Mouse (Mus musculus) left cerebral cortex, postnatal 25 days (tissue): ENCODE measurements around the gene Fam163a. TPM values are rescaled to one million over a fixed set of nuclear protein-coding genes. Genes with fewer than 3 reads are reported as not detected.
"Not testable (repeated sequence)": the region's sequence is repeated elsewhere in the genome, so short reads cannot be mapped to it uniquely, and the experiment has no call there.

Experiments
- DNase-seq, 2 experiments: peaks; one replicate each; pipeline ENCODE4 v3.0.0; 2022; ENCODE audit warnings: low spot score in 2 of 2, mixed read lengths in 1 of 2
- intact Hi-C: fragments of 180-260 bp; cut with DNase I; formaldehyde crosslinking; loops from one replicate; pipeline ENCODE4 v1.15.1; 2025
- total RNA-seq, 2 experiments: library from RNA; stranded (reverse); gene quantifications; 2 replicates each; pipeline ENCODE4 v1.2.3; 2021

The Fam163a gene
- total RNA-seq, 2 experiments from 2014 or later = 8.4 to 9.7 TPM

- intact Hi-C loops = loop anchor here (2.0 kb wide), 1 partner anchor 519 kb away; the partner anchor contains the start of gene Abl2
- DNase-seq = not testable (repeated sequence)
Measured at GRCm38 (mm10) chr1:156039989-156040388, 164.8 kb downstream of the Fam163a start.

- no peak for DNase-seq
- intact Hi-C loops = no loop called here
Measured at GRCm38 (mm10) chr1:156037144-156037583, 167.7 kb downstream of the Fam163a start.

- DNase-seq = peak; percentile 98 to 99
- intact Hi-C loops = loop anchor here (1.0 kb wide), 1 partner anchor 63 kb away; the partner anchor contains the start of gene Cep350
Measured at GRCm38 (mm10) chr1:156035930-156036737, 168.7 kb downstream of the Fam163a start, which contains the start of gene Tor1aip1. Gene Tor1aip1, minus strand, starts transcription at chr1:156036480.

- intact Hi-C loops = no loop called here
- DNase-seq = peak in 1 of 2 experiments; percentile 81
Measured at GRCm38 (mm10) chr1:156035269-156035929, 169.4 kb downstream of the Fam163a start, which contains the start of gene Tor1aip2. Gene Tor1aip2, plus strand, starts transcription at chr1:156035403.

DNA sequence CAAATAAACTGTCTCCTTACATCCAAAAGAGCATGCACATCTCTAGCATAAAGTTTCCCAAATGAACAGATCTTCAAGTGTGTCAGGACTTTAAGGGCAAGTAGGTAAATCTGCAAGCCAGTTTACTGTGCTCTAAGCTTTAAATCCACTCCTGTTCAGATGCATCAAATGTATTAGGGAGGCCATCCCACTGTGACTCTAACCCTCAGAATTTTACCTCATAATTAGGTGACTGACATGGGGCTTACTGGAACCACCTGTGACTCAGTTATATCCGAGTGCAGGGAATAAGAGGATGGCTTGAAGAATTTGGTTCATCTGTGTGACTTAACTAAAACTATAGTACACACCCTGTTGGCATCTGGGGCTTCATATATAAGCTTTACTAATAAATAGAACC lies 170.2 kb downstream of the Fam163a start:
- DNase-seq = no peak

GRCm38 (mm10) chr1:156033921-156034320 lies 170.9 kb downstream of the Fam163a start:
- no peak for DNase-seq
- intact Hi-C loops = no loop called here

More for the DNA sequence above, 170.2 kb downstream of the Fam163a start:
- intact Hi-C loops = no loop called here

- no peak for DNase-seq
- intact Hi-C loops = no loop called here
Measured at GRCm38 (mm10) chr1:156028340-156028975, 176.4 kb downstream of the Fam163a start.

DNA sequence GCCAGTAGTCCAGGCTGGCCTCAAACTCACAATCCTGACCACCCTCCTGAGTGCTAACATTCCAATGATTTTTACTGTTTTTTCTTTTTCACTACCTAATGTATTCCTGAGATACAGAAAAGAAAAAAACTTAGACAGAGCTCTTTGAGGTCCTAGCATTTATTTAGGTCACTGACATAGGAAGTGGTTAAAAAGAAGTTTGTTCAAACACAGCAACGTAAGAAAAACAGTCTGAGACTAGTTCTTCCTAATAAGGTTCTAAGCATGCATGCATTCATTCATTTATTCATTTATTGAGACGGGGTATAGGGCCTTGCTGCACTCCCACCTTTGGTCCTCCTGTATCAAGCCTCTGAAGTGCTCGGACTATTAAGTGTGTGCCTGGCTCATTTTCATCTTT lies 177.0 kb downstream of the Fam163a start:
- DNase-seq = no peak
- intact Hi-C loops = no loop called here

Other genes with a start within 250 kb of the Fam163a start
- 10 to 100 TPM; 46.2 to 48.1 TPM for gene Cep350, start 231.8 kb downstream of the Fam163a start, total RNA-seq
- gene Tor1aip2, start 169.6 kb downstream of the Fam163a start, total RNA-seq = 10 to 100 TPM; 48.3 to 48.6 TPM
- 10 to 100 TPM; 26.6 to 26.8 TPM for gene Tor1aip1, start 168.5 kb downstream of the Fam163a start, total RNA-seq
- gene Tdrd5, start 98.6 kb upstream of the Fam163a start, total RNA-seq = 1 to 10 TPM; 2.3 to 2.5 TPM
- under 1 TPM; 0.66 TPM for gene Nphs2, start 105.7 kb upstream of the Fam163a start, total RNA-seq
- 100 to 1,000 TPM; 278 to 291 TPM for gene Gm2000, start 161.0 kb upstream of the Fam163a start, total RNA-seq
- gene Axdnd1, start 216.1 kb upstream of the Fam163a start, total RNA-seq = under 1 TPM; 0.48 to 0.64 TPM